Comparison of ENCODE assay signal across 11 mouse cellular contexts in genomic region chr6:66987643-66988042, GRCm38 (mm10). TPM values are rescaled to one million over a fixed set of nuclear protein-coding genes. Genes with fewer than 3 reads are reported as not detected.
DNase-seq lines count a peak whose midpoint lies in the region; ATAC-seq lines count a peak whose summit lies in the region.
"Had no signal": no experiment of that assay in that cellular context is flagged by ENCODE, and none has a peak within 500 bp of the region (broad histone marks: within the 10 kb centered on the region; RNA-seq: fewer than 3 reads in every experiment).

No protein-coding gene starts in this region.

- peaks cover 62% of the 10 kb centered on the region for H3K4me1 ChIP-seq in liver, embryonic 12.5 days
- no peaks in the 10 kb centered on the region for H3K4me1 ChIP-seq in forebrain, embryonic 13.5 days
- no peaks in the 10 kb centered on the region for H3K4me1 ChIP-seq in midbrain, embryonic 14.5 days (ENCODE audit: control insufficient read depth, insufficient read depth, low read length)

- 46% methylated on average over 3 of the region's 3 CpGs for WGBS in liver, embryonic 12.5 days (ENCODE audit: insufficient replicate concordance)
- 79% methylated on average over 3 of the region's 3 CpGs for WGBS in forebrain, embryonic 13.5 days
- 84% methylated on average over 3 of the region's 3 CpGs for WGBS in midbrain, embryonic 14.5 days

- H3K27ac ChIP-seq in liver, embryonic 12.5 days, result peak overlapping the region; percentile 85
- H3K27ac ChIP-seq in forebrain, embryonic 13.5 days, result no peak overlapping the region
- H3K27ac ChIP-seq in midbrain, embryonic 14.5 days (replicated peaks; ENCODE audit: low read depth, low read length), result no peak overlapping the region
- H3K27ac ChIP-seq: heart, embryonic 15.5 days; stomach, embryonic 15.5 days had no signal

- ATAC-seq in granulocyte monocyte progenitor cell, adult 5-6 weeks (replicated peaks; ENCODE audit: poor library complexity, severe bottlenecking), result peak; percentile 12; the same call in 1 of the 2 replicates
- ATAC-seq in liver, embryonic 12.5 days, result peak; percentile 96
- ATAC-seq in forebrain, embryonic 13.5 days, result no peak
- ATAC-seq in midbrain, embryonic 14.5 days (ENCODE audit: low FRiP score, low TSS enrichment), result no peak

- no peaks in the 10 kb centered on the region for H3K27me3 ChIP-seq in liver, embryonic 12.5 days (replicated peaks)
- H3K27me3 ChIP-seq in forebrain, embryonic 13.5 days, result no peaks in the 10 kb centered on the region
- H3K27me3 ChIP-seq in midbrain, embryonic 14.5 days (ENCODE audit: control insufficient read depth, insufficient read depth, low read length), result no peaks in the 10 kb centered on the region
- H3K27me3 ChIP-seq: heart, embryonic 15.5 days; stomach, embryonic 15.5 days had no signal

- H3K36me3 ChIP-seq in liver, embryonic 12.5 days, result no peaks in the 10 kb centered on the region
- H3K36me3 ChIP-seq in forebrain, embryonic 13.5 days (ENCODE audit: poor library complexity, severe bottlenecking), result no peaks in the 10 kb centered on the region
- H3K36me3 ChIP-seq in midbrain, embryonic 14.5 days (ENCODE audit: control insufficient read depth, insufficient read depth, low read length), result no peaks in the 10 kb centered on the region
- H3K36me3 ChIP-seq: heart, embryonic 15.5 days; stomach, embryonic 15.5 days had no signal

- peak overlapping the region; percentile 40 for H3K4me2 ChIP-seq in liver, embryonic 12.5 days
- H3K4me2 ChIP-seq in forebrain, embryonic 13.5 days, result no peak overlapping the region
- no peak overlapping the region for H3K4me2 ChIP-seq in midbrain, embryonic 14.5 days (ENCODE audit: low read length)
- H3K4me2 ChIP-seq: heart, embryonic 15.5 days; stomach, embryonic 15.5 days had no signal

- H3K4me3 ChIP-seq in liver, embryonic 12.5 days, result no peak overlapping the region
- no peak overlapping the region for H3K4me3 ChIP-seq in forebrain, embryonic 13.5 days
- no peak overlapping the region for H3K4me3 ChIP-seq in midbrain, embryonic 14.5 days (replicated peaks; ENCODE audit: low read depth, low read length)
- H3K4me3 ChIP-seq: heart, embryonic 15.5 days; stomach, embryonic 15.5 days had no signal

- DNase-seq in 3134 (ENCODE audit: extremely low read depth, insufficient read length, low spot score) (peak; percentile 67), 3T3-L1 (ENCODE audit: low read depth, low spot score) (peak; percentile 93)
- no peak for DNase-seq in adrenal gland, postnatal 14 days
- DNase-seq in midbrain, embryonic 14.5 days, result no peak
- no peak for DNase-seq in embryo, embryonic 11 days
- DNase-seq: adrenal gland, postnatal 10 days had no signal

- H3K9ac ChIP-seq in liver, embryonic 12.5 days, result peak overlapping the region; percentile 20; the same call in 1 of the 2 replicates
- no peak overlapping the region for H3K9ac ChIP-seq in forebrain, embryonic 13.5 days
- no peak overlapping the region for H3K9ac ChIP-seq in midbrain, embryonic 14.5 days (replicated peaks; ENCODE audit: low read length)
- H3K9ac ChIP-seq: heart, embryonic 15.5 days; stomach, embryonic 15.5 days had no signal

- no peaks in the 10 kb centered on the region for H3K9me3 ChIP-seq in liver, embryonic 12.5 days (replicated peaks)
- no peaks in the 10 kb centered on the region for H3K9me3 ChIP-seq in forebrain, embryonic 13.5 days (replicated peaks)
- H3K9me3 ChIP-seq in midbrain, embryonic 14.5 days (ENCODE audit: control insufficient read depth, low read length), result no peaks in the 10 kb centered on the region
- H3K9me3 ChIP-seq: heart, embryonic 15.5 days; stomach, embryonic 15.5 days had no signal

RNA-seq across cellular contexts. Expression of gene Gadd45a, which starts 49.6 kb away (rescaled TPM):
- 6.2 and 12.7 TPM in 2 replicates for total RNA-seq in granulocyte monocyte progenitor cell, adult 5-6 weeks (2014; fragmentation: Nextera tagmentation)
- total RNA-seq in granulocyte monocyte progenitor cell, adult 5-6 weeks (2017), result 52.5 and 66.5 TPM in 2 replicates
- polyA plus RNA-seq in liver, embryonic 12.5 days (2016; fragmentation: Nextera tagmentation; extraction: Ambion mirVana), result 88.3 and 96.9 TPM in 2 replicates
- total RNA-seq in adrenal gland, postnatal 14 days (2021), result 15.1 and 25.8 TPM in 2 replicates
- 13.9 and 16.9 TPM in 2 replicates for polyA plus RNA-seq in forebrain, embryonic 13.5 days (2015; fragmentation: Nextera tagmentation; extraction: Ambion mirVana)
- 13.7 and 18.6 TPM in 2 replicates for polyA plus RNA-seq in midbrain, embryonic 14.5 days (2014; fragmentation: Nextera tagmentation; extraction: Ambion mirVana)

Comparison
In these comparisons a context has a peak if more than half of its experiments do, and no peak if none do; other contexts are left out.
1. DNase-seq: peak in 3134 (single experiment) and 3T3-L1 (single experiment); none in adrenal gland, postnatal 14 days (single experiment), midbrain, embryonic 14.5 days (single experiment) and embryo, embryonic 11 days (single experiment).
2. ATAC-seq: peak in granulocyte monocyte progenitor cell, adult 5-6 weeks (single experiment) and liver, embryonic 12.5 days (single experiment); none in forebrain, embryonic 13.5 days (single experiment) and midbrain, embryonic 14.5 days (single experiment).